Mouse (Mus musculus): ENCODE results near the gene Gm4792. TPM values are rescaled to one million over a fixed set of nuclear protein-coding genes. Genes with fewer than 3 reads are reported as not detected.

Gene Gm4792
- polyA plus RNA-seq, 1 experiment from 2014 or later, result 0.23 TPM

GRCm38 (mm10) chr10:94254766-94255165, 43.7 kb downstream of the Gm4792 start:
- Histone ChIP-seq H3K27ac (replicated peaks) (no peak overlapping the region), H3K36me3 (no peaks in the 10 kb centered on the region), H3K9ac (replicated peaks) (no peak overlapping the region), H3K4me1 (peaks cover 2% of the 10 kb centered on the region; the same call in 1 of the 2 replicates), H3K4me3 (no peak overlapping the region), H3K9me3 (no peaks in the 10 kb centered on the region), H3K4me2 (replicated peaks) (no peak overlapping the region), H3K27me3 (no peaks in the 10 kb centered on the region)
- no peak for ATAC-seq (replicated peaks)
- 80% methylated on average over 3 of the region's 3 CpGs for WGBS

- H3K36me3 ChIP-seq, result no peaks in the 10 kb centered on the region
- H3K27me3 ChIP-seq, result no peaks in the 10 kb centered on the region
- 80% methylated on average over 17 of the region's 17 CpGs for WGBS
- H3K9ac ChIP-seq (replicated peaks), result no peak overlapping the region
- H3K4me3 ChIP-seq, result no peak overlapping the region
- no peak overlapping the region for H3K27ac ChIP-seq (replicated peaks)
- no peaks in the 10 kb centered on the region for H3K9me3 ChIP-seq
- no peak overlapping the region for H3K4me2 ChIP-seq (replicated peaks)
- ATAC-seq (replicated peaks), result no peak
- H3K4me1 ChIP-seq, result peaks cover 7% of the 10 kb centered on the region; the same call in 1 of the 2 replicates
Observed at GRCm38 (mm10) chr10:94253260-94253807, 45.2 kb downstream of the Gm4792 start.

- Histone ChIP-seq H3K4me1 (peaks cover 7% of the 10 kb centered on the region; the same call in 1 of the 2 replicates), H3K27me3 (no peaks in the 10 kb centered on the region), H3K9me3 (no peaks in the 10 kb centered on the region), H3K9ac (replicated peaks) (no peak overlapping the region), H3K36me3 (no peaks in the 10 kb centered on the region), H3K27ac (replicated peaks) (no peak overlapping the region), H3K4me3 (no peak overlapping the region), H3K4me2 (replicated peaks) (peak overlapping the region; percentile 12; the same call in 1 of the 2 replicates)
- ATAC-seq (replicated peaks), result peak; percentile 84
- 44% methylated on average over 22 of the region's 22 CpGs for WGBS
Observed at GRCm38 (mm10) chr10:94249575-94250456, 48.7 kb downstream of the Gm4792 start.

- Histone ChIP-seq H3K4me3 (no peak overlapping the region), H3K9me3 (no peaks in the 10 kb centered on the region), H3K27ac (replicated peaks) (no peak overlapping the region), H3K4me2 (replicated peaks) (no peak overlapping the region), H3K4me1 (peaks cover 7% of the 10 kb centered on the region; the same call in 1 of the 2 replicates), H3K36me3 (no peaks in the 10 kb centered on the region), H3K9ac (replicated peaks) (no peak overlapping the region), H3K27me3 (no peaks in the 10 kb centered on the region)
- no peak for ATAC-seq (replicated peaks)
- 93% methylated on average over 7 of the region's 7 CpGs for WGBS
Observed at GRCm38 (mm10) chr10:94247748-94248349, 50.7 kb downstream of the Gm4792 start.

Other genes with a start within 250 kb of the Gm4792 start
- 7.0 and 7.8 TPM in 2 replicates for gene Nr2c1, start 150.7 kb downstream of the Gm4792 start, polyA plus RNA-seq (2015; fragmentation: Nextera tagmentation; extraction: Ambion mirVana)
- gene Ndufa12, start 100.0 kb downstream of the Gm4792 start, polyA plus RNA-seq (2015; fragmentation: Nextera tagmentation; extraction: Ambion mirVana), result 292 and 335 TPM in 2 replicates
- 6.2 and 7.5 TPM in 2 replicates for gene Tmcc3, start 13.2 kb upstream of the Gm4792 start, polyA plus RNA-seq (2015; fragmentation: Nextera tagmentation; extraction: Ambion mirVana)

All from forebrain, embryonic 15.5 days (tissue).